Mouse (Mus musculus) left cerebral cortex, adult 9 months (tissue): ENCODE measurements at regions not wholly inside any gene's neighbourhood (a gene's known extent, or its start where the extent isn't known, plus 50 kb on each side); places are given as distances from the start of the nearest gene placed in this dataset.

Experiments used
- DNase-seq, 2 experiments: peaks; one replicate each; pipeline ENCODE4 v3.0.0; 2022; ENCODE audit warnings: low spot score in 2 of 2

GRCm38 (mm10) chr12:88530450-88531143 is 170.2 kb downstream of the Adck1 start:
- no peak for DNase-seq

- DNase-seq: no peak
Measured at GRCm38 (mm10) chr12:88532261-88532973, 172.1 kb downstream of the Adck1 start.

DNA sequence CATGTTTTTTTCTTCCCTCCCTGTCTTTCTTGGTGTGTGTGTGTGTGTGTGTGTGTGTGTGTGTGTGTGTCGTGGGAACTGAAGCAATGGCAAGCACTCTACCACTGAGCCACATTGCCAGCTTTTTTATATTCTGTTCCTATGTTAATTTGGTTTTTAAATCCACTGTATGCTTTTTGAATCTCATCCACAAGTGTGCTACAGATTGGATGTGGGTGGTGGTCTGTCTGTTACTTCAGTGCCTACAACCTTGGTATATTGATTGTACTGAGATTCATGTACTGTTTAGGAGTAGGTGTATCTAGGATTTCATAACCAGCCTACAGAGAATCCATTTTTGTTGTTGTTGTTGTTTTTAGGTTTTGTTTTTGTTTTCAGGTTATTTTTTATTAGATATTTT is 170.8 kb upstream of the Nrxn3 start:
- DNase-seq: peak in 1 of 2 experiments; percentile 20

- no peak for DNase-seq
Measured at GRCm38 (mm10) chr12:88555475-88555874, 167.2 kb upstream of the Nrxn3 start.

- no peak for DNase-seq
Measured at GRCm38 (mm10) chr12:88558036-88558435, 164.6 kb upstream of the Nrxn3 start.

GRCm38 (mm10) chr12:88579974-88580373 is 142.7 kb upstream of the Nrxn3 start:
- peak; percentile 24 to 80 for DNase-seq

- DNase-seq: no peak
Measured at GRCm38 (mm10) chr12:88605939-88606338, 116.7 kb upstream of the Nrxn3 start.

DNA sequence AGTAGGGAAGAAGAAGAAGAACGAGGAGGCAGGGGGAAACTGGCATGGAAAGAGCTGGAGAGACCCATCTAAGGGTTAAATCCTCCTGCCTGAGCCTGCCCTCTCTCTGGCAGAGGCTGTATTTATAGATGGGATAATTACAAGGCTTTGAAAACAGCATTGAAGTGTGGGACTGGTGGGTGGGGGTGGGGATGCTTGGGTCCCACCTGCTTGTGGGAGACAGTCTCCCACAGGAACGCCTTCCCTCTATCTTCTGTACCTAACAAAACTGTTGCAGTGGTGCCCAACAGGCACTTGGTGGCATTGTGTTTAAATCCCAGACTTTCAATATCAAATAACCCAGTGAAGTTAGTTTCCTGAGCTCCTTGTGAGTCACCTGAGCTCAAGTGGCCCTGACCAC is 102.6 kb upstream of the Nrxn3 start:
- DNase-seq: no peak

GRCm38 (mm10) chr12:88644281-88644680 is 78.4 kb upstream of the Nrxn3 start:
- no peak for DNase-seq

DNA sequence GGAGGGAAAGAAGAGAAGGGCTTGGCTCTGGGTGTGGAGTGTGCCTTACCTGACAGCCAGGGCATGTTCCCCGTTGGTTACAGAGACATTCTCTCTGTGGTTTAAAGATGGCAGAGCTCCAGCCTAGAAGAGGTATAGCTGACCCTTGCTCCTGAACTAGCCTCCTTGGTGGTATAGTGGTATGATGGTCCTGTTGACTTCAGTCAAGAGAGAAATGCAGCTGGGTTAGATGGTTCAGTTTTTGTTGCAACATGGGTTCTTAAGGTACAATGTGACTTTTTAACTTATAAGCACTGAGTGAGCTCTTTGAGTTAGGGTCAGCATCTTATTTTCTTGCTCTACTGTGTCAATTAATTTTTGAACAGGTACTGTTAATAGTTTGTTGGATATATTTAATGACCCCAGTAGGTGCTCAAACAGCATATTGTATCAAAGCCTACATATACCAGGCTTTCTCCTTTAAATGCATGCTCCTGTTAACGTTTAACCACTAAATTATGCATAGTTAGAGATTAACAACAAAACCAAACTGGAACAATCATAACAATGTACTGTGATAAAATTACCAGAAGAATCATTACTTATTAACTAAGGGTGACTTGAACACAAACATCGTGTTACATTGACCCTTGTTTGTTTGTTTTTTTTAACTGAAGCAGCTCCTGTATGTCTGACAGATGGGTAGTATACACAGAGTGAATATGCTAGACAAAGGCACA is 70.5 kb upstream of the Nrxn3 start:
- no peak for DNase-seq
